Mouse (Mus musculus): Measurements from ENCODE around the gene Lrrc8d.

DNA sequence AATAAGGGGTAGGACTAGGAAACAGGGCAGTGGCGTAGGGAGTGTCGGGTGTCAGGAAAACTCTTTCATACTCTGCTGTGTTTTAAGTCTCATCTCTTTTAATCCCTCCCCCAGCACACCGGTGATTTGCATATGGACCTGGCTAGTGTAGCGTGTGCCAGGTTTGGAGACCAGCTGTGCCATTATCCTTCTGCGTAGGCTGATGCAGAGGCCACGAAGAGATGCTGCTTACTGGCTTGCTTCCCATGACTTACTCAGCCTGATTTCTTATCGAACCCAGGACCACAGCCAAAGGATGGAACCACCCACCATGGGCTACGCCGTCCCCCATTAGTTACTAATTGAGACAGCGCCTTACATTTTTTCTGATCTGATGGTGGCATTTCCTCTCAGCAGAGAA, 64.6 kb downstream of the Lrrc8d start:
- TF ChIP-seq EP300 (IDR thresholded peaks at IDR 0.05; ENCODE audit: low read depth) (no peak), CTCF (IDR thresholded peaks at IDR 0.05; ENCODE audit: low read depth) (no peak)

Data from heart, postnatal 0 days (tissue).